Mouse (Mus musculus) kidney, embryonic 14.5 days (tissue): ENCODE results near the gene Khnyn. TPM values are rescaled to one million over a fixed set of nuclear protein-coding genes. Genes with fewer than 3 reads are reported as not detected.
A peak's percentile ranks its signal among the peaks of the same experiment; 100 is the strongest.

ENCODE experiments used
- ATAC-seq: fragments of 200-750 bp; cut with Nextera tagmentation; 2 replicates; pipeline ENCODE4 v1.8.0; 2017; ENCODE audit warnings: moderate number of reproducible peaks, mild to moderate bottlenecking, moderate TSS enrichment, moderate library complexity; ENCODE audit not compliant: low FRiP score, low TSS enrichment
- H3K27ac ChIP-seq: fragments of 300-500 bp; sonication (generic); 2 replicates; pipeline ENCODE4 v1.5.1; 2014; ENCODE audit warnings: low read depth, mild to moderate bottlenecking, low read length, moderate library complexity, mixed read lengths
- H3K27me3 ChIP-seq: fragments of 300-500 bp; sonication (generic); 2 replicates; pipeline ENCODE4 v1.6.1; 2014; ENCODE audit warnings: mild to moderate bottlenecking, low read length; ENCODE audit not compliant: control insufficient read depth, insufficient read depth
- H3K36me3 ChIP-seq: fragments of 300-500 bp; sonication (generic); 2 replicates; pipeline ENCODE4 v1.6.1; 2014; ENCODE audit warnings: low read length, mixed read lengths; ENCODE audit not compliant: control insufficient read depth, insufficient read depth
- H3K4me1 ChIP-seq: fragments of 300-500 bp; sonication (generic); 2 replicates; pipeline ENCODE4 v1.6.1; 2014; ENCODE audit warnings: low read length, mixed read lengths; ENCODE audit not compliant: control insufficient read depth, insufficient read depth
- H3K4me2 ChIP-seq: fragments of 300-500 bp; sonication (generic); replicated peaks from 2 replicates; pipeline ENCODE4 v1.6.1; 2014; ENCODE audit warnings: low read depth, mild to moderate bottlenecking, low read length
- H3K4me3 ChIP-seq: fragments of 300-500 bp; sonication (generic); 2 replicates; pipeline ENCODE4 v1.5.1; 2014; ENCODE audit warnings: mild to moderate bottlenecking, low read length
- H3K9ac ChIP-seq: fragments of 300-500 bp; sonication (generic); 2 replicates; pipeline ENCODE4 v1.6.1; 2014; ENCODE audit warnings: low read depth, mild to moderate bottlenecking, low read length, moderate library complexity
- H3K9me3 ChIP-seq: fragments of 300-500 bp; sonication (generic); 2 replicates; pipeline ENCODE4 v1.6.1; 2016; ENCODE audit warnings: low read length; ENCODE audit not compliant: control insufficient read depth
- WGBS: fragments of 180-500 bp; shearing (Covaris S2); extraction: QIAGEN DNeasy Blood & Tissue Kit; methylation state at CpG from one replicate; pipeline ENCODE4 v1.1.7; 2014; 5-methylcytosine and 5-hydroxymethylcytosine counted together
- polyA plus RNA-seq: library from polyadenylated mRNA; unstranded; fragments of >200 nt; fragmentation: Nextera tagmentation; extraction: Ambion mirVana; gene quantifications from 2 replicates; pipeline ENCODE4 v1.2.1, GENCODE M21; 2014

Gene Khnyn
- polyA plus RNA-seq, result 7.0 and 9.7 TPM in 2 replicates

- no peaks in the 10 kb centered on the region for H3K9me3 ChIP-seq
- H3K4me1 ChIP-seq, result peaks cover 24% of the 10 kb centered on the region
- peak within 1 kb of the TSS; percentile 88 for H3K9ac ChIP-seq
- no peaks in the 10 kb centered on the region for H3K27me3 ChIP-seq
- peaks cover 33% of the 10 kb centered on the region for H3K36me3 ChIP-seq
- peak within 1 kb of the TSS; percentile 94 for H3K27ac ChIP-seq
- WGBS, result 0% methylated on average over 30 of the region's 30 CpGs
- peak within 1 kb of the TSS; percentile 79 for H3K4me3 ChIP-seq
- peak; percentile 95 for ATAC-seq
- peak within 1 kb of the TSS; percentile 72 for H3K4me2 ChIP-seq
Measured at GRCm38 (mm10) chr14:55884713-55885113, at the start of gene Khnyn. Khnyn (plus strand) TSS chr14:55884947.

- 0 out of 2 replicates have a peak, but pooled peaks cover 5% of the 10 kb centered on the region for H3K4me1 ChIP-seq
- ATAC-seq, result no peak
Measured at GRCm38 (mm10) chr14:55838312-55838711, 46.4 kb upstream of the Khnyn start.

GRCm38 (mm10) chr14:55838740-55839139 lies 46.0 kb upstream of the Khnyn start:
- no peak overlapping the region for H3K4me3 ChIP-seq
- H3K9ac ChIP-seq, result no peak overlapping the region
- WGBS, result 85% methylated on average over 4 of the region's 4 CpGs
- H3K36me3 ChIP-seq, result no peaks in the 10 kb centered on the region; the same call in 1 of the 2 replicates
- H3K27ac ChIP-seq, result no peak overlapping the region
- 0 out of 2 replicates have a peak, but pooled peaks cover 5% of the 10 kb centered on the region for H3K4me1 ChIP-seq
- no peak for ATAC-seq
- H3K27me3 ChIP-seq, result no peaks in the 10 kb centered on the region
- no peak overlapping the region for H3K4me2 ChIP-seq
- H3K9me3 ChIP-seq, result no peaks in the 10 kb centered on the region

More at GRCm38 (mm10) chr14:55838312-55838711, 46.4 kb upstream of the Khnyn start:
- no peak overlapping the region for H3K27ac ChIP-seq
- H3K4me2 ChIP-seq, result no peak overlapping the region
- no peaks in the 10 kb centered on the region for H3K27me3 ChIP-seq
- WGBS, result 94% methylated on average over 5 of the region's 5 CpGs
- H3K9ac ChIP-seq, result no peak overlapping the region
- H3K36me3 ChIP-seq, result no peaks in the 10 kb centered on the region; the same call in 1 of the 2 replicates
- H3K9me3 ChIP-seq, result no peaks in the 10 kb centered on the region
- no peak overlapping the region for H3K4me3 ChIP-seq

- WGBS, result 61% methylated on average over 4 of the region's 4 CpGs
- H3K27me3 ChIP-seq, result no peaks in the 10 kb centered on the region
Measured at GRCm38 (mm10) chr14:55840853-55841366, 43.8 kb upstream of the Khnyn start.

GRCm38 (mm10) chr14:55842794-55843193 lies 42.0 kb upstream of the Khnyn start:
- H3K9ac ChIP-seq, result no peak overlapping the region
- WGBS, result 79% methylated on average over 4 of the region's 4 CpGs
- no peak overlapping the region for H3K27ac ChIP-seq
- no peak overlapping the region for H3K4me3 ChIP-seq
- no peaks in the 10 kb centered on the region for H3K36me3 ChIP-seq
- H3K4me1 ChIP-seq, result no peaks in the 10 kb centered on the region
- ATAC-seq, result no peak
- no peaks in the 10 kb centered on the region for H3K27me3 ChIP-seq
- no peaks in the 10 kb centered on the region for H3K9me3 ChIP-seq
- no peak overlapping the region for H3K4me2 ChIP-seq

More at GRCm38 (mm10) chr14:55840853-55841366, 43.8 kb upstream of the Khnyn start:
- no peak for ATAC-seq
- Histone ChIP-seq H3K9me3 (no peaks in the 10 kb centered on the region), H3K9ac (no peak overlapping the region), H3K4me2 (no peak overlapping the region), H3K4me3 (no peak overlapping the region), H3K27ac (no peak overlapping the region), H3K4me1 (no peaks in the 10 kb centered on the region), H3K36me3 (no peaks in the 10 kb centered on the region)

- H3K4me1 ChIP-seq, result no peaks in the 10 kb centered on the region
- no peak overlapping the region for H3K9ac ChIP-seq
- ATAC-seq, result no peak
- H3K9me3 ChIP-seq, result no peaks in the 10 kb centered on the region
- no peak overlapping the region for H3K27ac ChIP-seq
- no peak overlapping the region for H3K4me3 ChIP-seq
- 59% methylated on average over 9 of the region's 9 CpGs for WGBS
- H3K27me3 ChIP-seq, result no peaks in the 10 kb centered on the region
- H3K36me3 ChIP-seq, result no peaks in the 10 kb centered on the region
- no peak overlapping the region for H3K4me2 ChIP-seq
Measured at GRCm38 (mm10) chr14:55845506-55846294, 39.0 kb upstream of the Khnyn start.

GRCm38 (mm10) chr14:55850885-55851284 lies 33.9 kb upstream of the Khnyn start:
- Histone ChIP-seq H3K27ac (no peak overlapping the region), H3K4me1 (peaks cover 20% of the 10 kb centered on the region), H3K9ac (no peak overlapping the region), H3K27me3 (no peaks in the 10 kb centered on the region), H3K4me2 (no peak overlapping the region), H3K36me3 (no peaks in the 10 kb centered on the region), H3K4me3 (no peak overlapping the region), H3K9me3 (no peaks in the 10 kb centered on the region)
- ATAC-seq, result no peak
- 76% methylated on average over 6 of the region's 6 CpGs for WGBS

GRCm38 (mm10) chr14:55852646-55853551 lies 31.8 kb upstream of the Khnyn start:
- peak overlapping the region; percentile 97 for H3K27ac ChIP-seq
- H3K27me3 ChIP-seq, result no peaks in the 10 kb centered on the region
- peak; percentile 81 for ATAC-seq
- H3K36me3 ChIP-seq, result 0 out of 2 replicates have a peak, but pooled peaks cover 3% of the 10 kb centered on the region
- peak overlapping the region; percentile 81; the same call in 1 of the 2 replicates for H3K9ac ChIP-seq
- peak overlapping the region; percentile 66 for H3K4me3 ChIP-seq
- no peaks in the 10 kb centered on the region for H3K9me3 ChIP-seq
- peaks cover 36% of the 10 kb centered on the region for H3K4me1 ChIP-seq
- H3K4me2 ChIP-seq, result peak overlapping the region; percentile 73
- 4% methylated on average over 11 of the region's 11 CpGs for WGBS
